Mouse (Mus musculus) ovary, postnatal 36 days (tissue): ENCODE measurements around the gene Ttc22.
A peak's percentile ranks its signal among the peaks of the same experiment; 100 is the strongest.

Source experiments
- DNase-seq: peaks from one replicate; pipeline ENCODE4 v3.0.0; 2022; ENCODE audit warnings: low spot score, mixed read lengths

Ttc22 gene

GRCm38 (mm10) chr4:106617056-106617455, 5.2 kb upstream of the Ttc22 start, which contains the start of gene Lexm:
Gene Lexm, minus strand, starts transcription at chr4:106617241.
- no peak for DNase-seq

GRCm38 (mm10) chr4:106618898-106619297, 3.3 kb upstream of the Ttc22 start:
- DNase-seq = no peak

GRCm38 (mm10) chr4:106621428-106621827, 804 bp upstream of the Ttc22 start:
- no peak for DNase-seq

GRCm38 (mm10) chr4:106622712-106623111, 480 bp downstream of the Ttc22 start:
- no peak for DNase-seq

- no peak for DNase-seq
Observed at GRCm38 (mm10) chr4:106624271-106624670, 2.0 kb downstream of the Ttc22 start.

- no peak for DNase-seq
Observed at GRCm38 (mm10) chr4:106627809-106628208, 5.6 kb downstream of the Ttc22 start.

- no peak for DNase-seq
Observed at GRCm38 (mm10) chr4:106628650-106629360, 6.6 kb downstream of the Ttc22 start.

GRCm38 (mm10) chr4:106629374-106629773, 7.1 kb downstream of the Ttc22 start:
- no peak for DNase-seq

- DNase-seq = peak; percentile 39
Observed at GRCm38 (mm10) chr4:106630333-106631220, 8.3 kb downstream of the Ttc22 start.

- DNase-seq = no peak
Observed at GRCm38 (mm10) chr4:106632313-106632712, 10.1 kb downstream of the Ttc22 start.

GRCm38 (mm10) chr4:106633281-106634085, 11.3 kb downstream of the Ttc22 start:
- no peak for DNase-seq

- no peak for DNase-seq
Observed at GRCm38 (mm10) chr4:106634086-106634479, 11.9 kb downstream of the Ttc22 start.

- no peak for DNase-seq
Observed at GRCm38 (mm10) chr4:106643483-106644217, 21.4 kb downstream of the Ttc22 start.

- no peak for DNase-seq
Observed at GRCm38 (mm10) chr4:106644218-106644610, 22.0 kb downstream of the Ttc22 start.

- DNase-seq = no peak
Observed at GRCm38 (mm10) chr4:106645797-106646196, 23.6 kb downstream of the Ttc22 start.

GRCm38 (mm10) chr4:106647137-106647536, 24.9 kb downstream of the Ttc22 start:
- DNase-seq = no peak

GRCm38 (mm10) chr4:106650833-106651527, 28.7 kb downstream of the Ttc22 start, which contains the start of gene Pars2:
Gene Pars2, plus strand, starts transcription at chr4:106651069.
- peak; percentile 98 for DNase-seq

GRCm38 (mm10) chr4:106652546-106652945, 30.3 kb downstream of the Ttc22 start:
- DNase-seq = no peak

GRCm38 (mm10) chr4:106653051-106653450, 30.8 kb downstream of the Ttc22 start:
- no peak for DNase-seq

GRCm38 (mm10) chr4:106655681-106656080, 33.4 kb downstream of the Ttc22 start:
- no peak for DNase-seq

- DNase-seq = no peak
Observed at GRCm38 (mm10) chr4:106663956-106664470, 41.8 kb downstream of the Ttc22 start.
